Mouse (Mus musculus): Measurements from ENCODE around the gene Sall2.

GRCm38 (mm10) chr14:52339512-52339852, 10.9 kb upstream of the Sall2 start:
- TF ChIP-seq POLR2A (IDR thresholded peaks at IDR 0.05; ENCODE audit: low read depth, low read length), result no peak
- no peak for TF ChIP-seq CTCF (conservative IDR thresholded peaks at IDR 0.05; ENCODE audit: insufficient read depth, insufficient read length, low read depth, low read length)
